Mouse (Mus musculus): Measurements from ENCODE around the gene 3110082I17Rik. TPM values are rescaled to one million over a fixed set of nuclear protein-coding genes. Genes with fewer than 3 reads are reported as not detected.
A peak's percentile ranks its signal among the peaks of the same experiment; 100 is the strongest.
"Not testable (repeated sequence)": the region's sequence is repeated elsewhere in the genome, so short reads cannot be mapped to it uniquely, and the experiment has no call there.

3110082I17Rik gene
- polyA plus RNA-seq, 1 experiment from 2014 or later: 22.4 TPM

GRCm38 (mm10) chr5:139394399-139394798, 65.9 kb downstream of the 3110082I17Rik start:
- no peak for ATAC-seq (ENCODE audit: extremely low read depth, insufficient number of reproducible peaks, low FRiP score, low TSS enrichment)
- Histone ChIP-seq H3K4me3 (no peak overlapping the region), H3K9me3 (no peaks in the 10 kb centered on the region), H3K9ac (0 out of 2 replicates have a peak overlapping the region, but pooled peaks have one; percentile 28), H3K4me2 (no peak overlapping the region), H3K36me3 (peaks cover 23% of the 10 kb centered on the region), H3K4me1 (peaks cover 51% of the 10 kb centered on the region), H3K27me3 (replicated peaks) (no peaks in the 10 kb centered on the region), H3K27ac (replicated peaks) (no peak overlapping the region)
- WGBS: 58% methylated on average over 7 of the region's 7 CpGs

DNA sequence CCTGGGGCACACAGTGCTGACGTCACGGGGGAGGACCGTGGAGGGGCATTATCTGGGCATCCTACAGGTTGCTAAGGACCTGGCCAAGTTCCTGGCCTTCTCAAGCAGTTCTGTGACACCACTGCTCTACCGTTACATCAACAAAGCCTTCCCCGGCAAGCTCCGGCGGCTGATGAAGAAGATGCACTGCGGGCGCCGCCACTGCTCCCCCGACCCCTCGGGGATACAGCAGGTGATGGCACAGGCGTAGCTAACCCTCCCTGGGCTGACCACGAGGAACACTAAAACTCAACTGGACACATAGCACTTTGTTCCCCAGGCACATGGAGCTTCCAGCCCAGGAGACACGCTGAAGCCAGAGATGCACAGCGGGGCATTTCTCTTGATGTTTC, 67.1 kb downstream of the 3110082I17Rik start:
- H3K9ac ChIP-seq: no peak overlapping the region
- H3K27me3 ChIP-seq (replicated peaks): no peaks in the 10 kb centered on the region
- WGBS: 91% methylated on average over 16 of the region's 16 CpGs
- no peak for ATAC-seq (ENCODE audit: extremely low read depth, insufficient number of reproducible peaks, low FRiP score, low TSS enrichment)
- H3K4me1 ChIP-seq: peaks cover 55% of the 10 kb centered on the region
- no peaks in the 10 kb centered on the region for H3K9me3 ChIP-seq
- H3K36me3 ChIP-seq: peaks cover 23% of the 10 kb centered on the region
- H3K4me2 ChIP-seq: no peak overlapping the region
- no peak overlapping the region for H3K4me3 ChIP-seq
- no peak overlapping the region for H3K27ac ChIP-seq (replicated peaks)

DNA sequence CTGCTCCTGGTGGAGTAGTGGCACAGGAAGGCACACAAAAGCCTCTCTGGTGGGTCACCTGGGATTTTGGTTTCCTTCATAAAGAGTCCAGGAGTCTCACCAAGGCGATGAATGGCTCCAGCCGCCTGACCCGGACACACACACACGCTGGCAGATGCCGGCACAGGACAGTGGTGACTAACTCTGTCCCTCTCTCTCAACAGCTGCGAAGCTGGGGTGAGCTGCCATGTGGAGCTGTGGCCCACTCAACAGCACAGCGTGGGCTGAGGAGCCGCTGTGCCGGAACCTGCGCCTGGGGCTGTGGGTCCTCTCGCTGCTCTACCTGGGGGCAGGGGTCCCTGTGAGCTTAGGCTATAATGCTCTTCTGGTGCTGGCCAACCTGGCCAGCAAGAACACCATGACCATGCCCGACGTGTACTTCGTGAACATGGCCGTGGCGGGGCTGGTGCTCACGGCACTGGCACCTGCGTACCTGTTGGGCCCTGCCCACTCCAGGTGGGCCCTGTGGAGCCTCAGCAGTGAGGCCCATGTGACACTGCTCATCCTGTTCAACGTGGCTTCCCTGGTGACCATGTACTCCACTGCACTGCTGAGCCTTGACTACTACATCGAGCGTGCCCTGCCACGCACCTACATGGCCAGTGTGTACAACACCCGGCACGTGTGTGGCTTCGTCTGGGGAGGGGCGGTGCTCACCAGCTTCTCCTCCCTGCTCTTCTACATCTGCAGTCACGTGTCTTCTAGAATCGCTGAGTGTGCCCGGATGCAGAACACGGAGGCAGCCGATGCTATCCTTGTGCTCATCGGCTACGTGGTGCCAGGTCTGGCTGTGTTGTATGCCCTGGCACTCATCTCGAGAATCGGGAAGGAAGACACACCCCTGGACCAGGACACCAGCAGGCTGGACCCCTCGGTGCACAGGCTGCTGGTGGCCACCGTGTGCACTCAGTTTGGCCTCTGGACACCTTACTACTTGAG, 67.8 kb downstream of the 3110082I17Rik start:
- H3K27ac ChIP-seq (replicated peaks): no peak overlapping the region
- no peaks in the 10 kb centered on the region for H3K27me3 ChIP-seq (replicated peaks)
- H3K4me1 ChIP-seq: peaks cover 55% of the 10 kb centered on the region
- peaks cover 23% of the 10 kb centered on the region for H3K36me3 ChIP-seq
- no peak for ATAC-seq (ENCODE audit: extremely low read depth, insufficient number of reproducible peaks, low FRiP score, low TSS enrichment)
- H3K4me2 ChIP-seq: peak overlapping the region; percentile 51; the same call in 1 of the 2 replicates
- no peak overlapping the region for H3K9ac ChIP-seq
- H3K9me3 ChIP-seq: no peaks in the 10 kb centered on the region
- WGBS: 90% methylated on average over 37 of the region's 37 CpGs
- H3K4me3 ChIP-seq: no peak overlapping the region

- no peaks in the 10 kb centered on the region for H3K9me3 ChIP-seq
- peak overlapping the region; percentile 50 for H3K9ac ChIP-seq
- H3K4me1 ChIP-seq: peaks cover 53% of the 10 kb centered on the region
- no peak for ATAC-seq (ENCODE audit: extremely low read depth, insufficient number of reproducible peaks, low FRiP score, low TSS enrichment)
- peaks cover 23% of the 10 kb centered on the region for H3K36me3 ChIP-seq
- 71% methylated on average over 11 of the region's 11 CpGs for WGBS
- no peaks in the 10 kb centered on the region for H3K27me3 ChIP-seq (replicated peaks)
- peak overlapping the region; percentile 24 for H3K4me3 ChIP-seq
- peak overlapping the region; percentile 31; the same call in 1 of the 2 replicates for H3K27ac ChIP-seq (replicated peaks)
- peak overlapping the region; percentile 51 for H3K4me2 ChIP-seq
These were observed 68.9 kb downstream of the 3110082I17Rik start for GRCm38 (mm10) chr5:139391309-139391990.

- ATAC-seq (ENCODE audit: extremely low read depth, insufficient number of reproducible peaks, low FRiP score, low TSS enrichment); H3K27me3 ChIP-seq (replicated peaks); H3K9me3 ChIP-seq: not testable (repeated sequence)
- peak overlapping the region; percentile 24 for H3K4me3 ChIP-seq
- peaks cover 23% of the 10 kb centered on the region for H3K36me3 ChIP-seq
- WGBS: 55% methylated on average over 5 of the region's 5 CpGs
- peak overlapping the region; percentile 60 for H3K9ac ChIP-seq
- H3K27ac ChIP-seq (replicated peaks): peak overlapping the region; percentile 81
- peaks cover 63% of the 10 kb centered on the region for H3K4me1 ChIP-seq
- peak overlapping the region; percentile 53 for H3K4me2 ChIP-seq
These were observed 69.8 kb downstream of the 3110082I17Rik start for GRCm38 (mm10) chr5:139390324-139391119.

DNA sequence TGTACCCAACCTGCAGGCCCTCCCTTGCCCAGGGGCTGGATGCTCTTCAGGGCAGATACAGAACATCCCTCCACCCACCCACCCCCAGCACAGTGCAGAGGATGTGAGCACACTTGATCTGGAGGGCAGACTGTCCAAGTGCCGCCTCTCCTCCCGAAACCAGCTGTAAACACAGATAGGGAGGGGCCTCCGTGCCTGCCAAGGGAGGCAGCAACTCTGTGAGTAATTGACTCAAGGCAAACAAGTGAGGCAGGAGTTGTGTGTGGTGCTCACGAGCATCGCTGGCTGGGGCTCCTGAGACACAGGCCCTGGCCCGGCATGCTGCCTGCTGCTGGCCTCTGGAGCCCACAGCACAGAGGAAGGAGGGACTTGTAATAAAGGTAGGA, 70.7 kb downstream of the 3110082I17Rik start:
- Histone ChIP-seq H3K36me3 (peaks cover 23% of the 10 kb centered on the region), H3K4me3 (peak overlapping the region; percentile 24), H3K9me3 (no peaks in the 10 kb centered on the region), H3K4me2 (peak overlapping the region; percentile 53), H3K27ac (replicated peaks) (peak overlapping the region; percentile 81), H3K9ac (peak overlapping the region; percentile 60), H3K4me1 (peaks cover 71% of the 10 kb centered on the region), H3K27me3 (replicated peaks) (no peaks in the 10 kb centered on the region)
- 24% methylated on average over 6 of the region's 6 CpGs for WGBS
- ATAC-seq (ENCODE audit: extremely low read depth, insufficient number of reproducible peaks, low FRiP score, low TSS enrichment): peak; percentile 70

GRCm38 (mm10) chr5:139388694-139389675, 71.3 kb downstream of the 3110082I17Rik start:
- ATAC-seq (ENCODE audit: extremely low read depth, insufficient number of reproducible peaks, low FRiP score, low TSS enrichment): no peak
- Histone ChIP-seq H3K27ac (replicated peaks) (peak overlapping the region; percentile 81), H3K9me3 (no peaks in the 10 kb centered on the region), H3K27me3 (replicated peaks) (no peaks in the 10 kb centered on the region), H3K4me2 (peak overlapping the region; percentile 53), H3K9ac (peak overlapping the region; percentile 64), H3K4me3 (no peak overlapping the region), H3K4me1 (peaks cover 72% of the 10 kb centered on the region), H3K36me3 (peaks cover 18% of the 10 kb centered on the region)
- WGBS: 69% methylated on average over 17 of the region's 17 CpGs

GRCm38 (mm10) chr5:139388195-139388570, 72.1 kb downstream of the 3110082I17Rik start:
- no peak for ATAC-seq (ENCODE audit: extremely low read depth, insufficient number of reproducible peaks, low FRiP score, low TSS enrichment)
- WGBS: 64% methylated on average over 4 of the region's 4 CpGs
- peaks cover 80% of the 10 kb centered on the region for H3K4me1 ChIP-seq
- peaks cover 10% of the 10 kb centered on the region for H3K36me3 ChIP-seq
- no peaks in the 10 kb centered on the region for H3K27me3 ChIP-seq (replicated peaks)
- H3K4me2 ChIP-seq: peak overlapping the region; percentile 53
- peak overlapping the region; percentile 64 for H3K9ac ChIP-seq
- no peak overlapping the region for H3K4me3 ChIP-seq
- H3K9me3 ChIP-seq: no peaks in the 10 kb centered on the region
- H3K27ac ChIP-seq (replicated peaks): peak overlapping the region; percentile 81

GRCm38 (mm10) chr5:139387329-139388194, 72.8 kb downstream of the 3110082I17Rik start:
- Histone ChIP-seq H3K36me3 (peaks cover 4% of the 10 kb centered on the region), H3K4me1 (peaks cover 86% of the 10 kb centered on the region), H3K27me3 (replicated peaks) (no peaks in the 10 kb centered on the region), H3K4me3 (no peak overlapping the region), H3K9me3 (no peaks in the 10 kb centered on the region), H3K27ac (replicated peaks) (peak overlapping the region; percentile 81), H3K4me2 (peak overlapping the region; percentile 53), H3K9ac (peak overlapping the region; percentile 64)
- 71% methylated on average over 10 of the region's 10 CpGs for WGBS
- no peak for ATAC-seq (ENCODE audit: extremely low read depth, insufficient number of reproducible peaks, low FRiP score, low TSS enrichment)
